Mouse (Mus musculus): ENCODE results near the gene Mrpl19.

GRCm38 (mm10) chr6:81910302-81910855, 55.4 kb downstream of the Mrpl19 start:
- no peak for TF ChIP-seq POLR2A (IDR thresholded peaks at IDR 0.05; ENCODE audit: low read depth, low read length)
- TF ChIP-seq CTCF (IDR thresholded peaks at IDR 0.05; ENCODE audit: extremely low read depth, insufficient read depth, insufficient read length, insufficient replicate concordance), result no peak

Data from spleen, adult 2 months (tissue).